Mouse (Mus musculus): Measurements from ENCODE around the gene Wdr89. TPM values are rescaled to one million over a fixed set of nuclear protein-coding genes. Genes with fewer than 3 reads are reported as not detected.

The Wdr89 gene
- polyA plus RNA-seq, 1 experiment: 18.2 TPM

GRCm38 (mm10) chr12:75649706-75650093, 19.6 kb downstream of the Wdr89 start:
- Histone ChIP-seq H3K4me3 (ENCODE audit: insufficient read depth, low read depth, low read length) (no peak overlapping the region), H3K4me1 (ENCODE audit: control insufficient read depth, insufficient read depth, insufficient read length, low read length) (no peaks in the 10 kb centered on the region), H3K27ac (replicated peaks; ENCODE audit: low read depth, low read length) (no peak overlapping the region)

GRCm38 (mm10) chr12:75649058-75649705, 20.2 kb downstream of the Wdr89 start:
- Histone ChIP-seq H3K27ac (replicated peaks; ENCODE audit: low read depth, low read length) (no peak overlapping the region), H3K4me1 (ENCODE audit: control insufficient read depth, insufficient read depth, insufficient read length, low read length) (no peaks in the 10 kb centered on the region), H3K4me3 (ENCODE audit: insufficient read depth, low read depth, low read length) (no peak overlapping the region)

- Histone ChIP-seq H3K4me3 (ENCODE audit: insufficient read depth, low read depth, low read length) (no peak overlapping the region), H3K4me1 (ENCODE audit: control insufficient read depth, insufficient read depth, insufficient read length, low read length) (no peaks in the 10 kb centered on the region), H3K27ac (replicated peaks; ENCODE audit: low read depth, low read length) (no peak overlapping the region)
Measured at GRCm38 (mm10) chr12:75648281-75648680, 21.1 kb downstream of the Wdr89 start.

- Histone ChIP-seq H3K4me3 (ENCODE audit: insufficient read depth, low read depth, low read length) (no peak overlapping the region), H3K4me1 (ENCODE audit: control insufficient read depth, insufficient read depth, insufficient read length, low read length) (no peaks in the 10 kb centered on the region), H3K27ac (replicated peaks; ENCODE audit: low read depth, low read length) (no peak overlapping the region)
Measured at GRCm38 (mm10) chr12:75647663-75648062, 21.7 kb downstream of the Wdr89 start.

- Histone ChIP-seq H3K4me3 (ENCODE audit: insufficient read depth, low read depth, low read length) (no peak overlapping the region), H3K4me1 (ENCODE audit: control insufficient read depth, insufficient read depth, insufficient read length, low read length) (no peaks in the 10 kb centered on the region)
Measured at GRCm38 (mm10) chr12:75645780-75646179, 23.6 kb downstream of the Wdr89 start.

GRCm38 (mm10) chr12:75641726-75642125, 27.6 kb downstream of the Wdr89 start:
- no peak overlapping the region for H3K4me3 ChIP-seq (ENCODE audit: insufficient read depth, low read depth, low read length)
- no peak overlapping the region for H3K27ac ChIP-seq (replicated peaks; ENCODE audit: low read depth, low read length)
- H3K4me1 ChIP-seq (ENCODE audit: control insufficient read depth, insufficient read depth, insufficient read length, low read length): peaks cover 4% of the 10 kb centered on the region; the same call in 1 of the 2 replicates

More at GRCm38 (mm10) chr12:75645780-75646179, 23.6 kb downstream of the Wdr89 start:
- no peak overlapping the region for H3K27ac ChIP-seq (replicated peaks; ENCODE audit: low read depth, low read length)

GRCm38 (mm10) chr12:75638345-75638744, 31.0 kb downstream of the Wdr89 start:
- peaks cover 4% of the 10 kb centered on the region for H3K4me1 ChIP-seq (ENCODE audit: control insufficient read depth, insufficient read depth, insufficient read length, low read length)
- H3K4me3 ChIP-seq (ENCODE audit: insufficient read depth, low read depth, low read length): no peak overlapping the region
- no peak overlapping the region for H3K27ac ChIP-seq (replicated peaks; ENCODE audit: low read depth, low read length)

GRCm38 (mm10) chr12:75637103-75637502, 32.2 kb downstream of the Wdr89 start:
- H3K27ac ChIP-seq (replicated peaks; ENCODE audit: low read depth, low read length): no peak overlapping the region
- H3K4me3 ChIP-seq (ENCODE audit: insufficient read depth, low read depth, low read length): no peak overlapping the region
- H3K4me1 ChIP-seq (ENCODE audit: control insufficient read depth, insufficient read depth, insufficient read length, low read length): peaks cover 4% of the 10 kb centered on the region

GRCm38 (mm10) chr12:75635771-75636430, 33.4 kb downstream of the Wdr89 start:
- H3K4me1 ChIP-seq (ENCODE audit: control insufficient read depth, insufficient read depth, insufficient read length, low read length): peaks cover 4% of the 10 kb centered on the region

GRCm38 (mm10) chr12:75629618-75630017, 39.7 kb downstream of the Wdr89 start:
- Histone ChIP-seq H3K4me3 (ENCODE audit: insufficient read depth, low read depth, low read length) (no peak overlapping the region), H3K4me1 (ENCODE audit: control insufficient read depth, insufficient read depth, insufficient read length, low read length) (no peaks in the 10 kb centered on the region; the same call in 1 of the 2 replicates), H3K27ac (replicated peaks; ENCODE audit: low read depth, low read length) (no peak overlapping the region)

More at GRCm38 (mm10) chr12:75635771-75636430, 33.4 kb downstream of the Wdr89 start:
- H3K4me3 ChIP-seq (ENCODE audit: insufficient read depth, low read depth, low read length): no peak overlapping the region
- H3K27ac ChIP-seq (replicated peaks; ENCODE audit: low read depth, low read length): no peak overlapping the region

- Histone ChIP-seq H3K4me3 (ENCODE audit: insufficient read depth, low read depth, low read length) (no peak overlapping the region), H3K27ac (replicated peaks; ENCODE audit: low read depth, low read length) (no peak overlapping the region), H3K4me1 (ENCODE audit: control insufficient read depth, insufficient read depth, insufficient read length, low read length) (no peaks in the 10 kb centered on the region)
Measured at GRCm38 (mm10) chr12:75623292-75623691, 46.0 kb downstream of the Wdr89 start.

- Histone ChIP-seq H3K27ac (replicated peaks; ENCODE audit: low read depth, low read length) (no peak overlapping the region), H3K4me1 (ENCODE audit: control insufficient read depth, insufficient read depth, insufficient read length, low read length) (no peaks in the 10 kb centered on the region), H3K4me3 (ENCODE audit: insufficient read depth, low read depth, low read length) (no peak overlapping the region)
Measured at GRCm38 (mm10) chr12:75622835-75623234, 46.5 kb downstream of the Wdr89 start.

GRCm38 (mm10) chr12:75616841-75617240, 52.5 kb downstream of the Wdr89 start:
- no peak overlapping the region for H3K27ac ChIP-seq (replicated peaks; ENCODE audit: low read depth, low read length)
- H3K4me3 ChIP-seq (ENCODE audit: insufficient read depth, low read depth, low read length): no peak overlapping the region
- H3K4me1 ChIP-seq (ENCODE audit: control insufficient read depth, insufficient read depth, insufficient read length, low read length): peaks cover 4% of the 10 kb centered on the region; the same call in 1 of the 2 replicates

- Histone ChIP-seq H3K4me1 (ENCODE audit: control insufficient read depth, insufficient read depth, insufficient read length, low read length) (peaks cover 4% of the 10 kb centered on the region; the same call in 1 of the 2 replicates), H3K4me3 (ENCODE audit: insufficient read depth, low read depth, low read length) (peak overlapping the region; percentile 46), H3K27ac (replicated peaks; ENCODE audit: low read depth, low read length) (no peak overlapping the region)
Measured at GRCm38 (mm10) chr12:75616158-75616791, 53.1 kb downstream of the Wdr89 start.

GRCm38 (mm10) chr12:75615556-75615955, 53.8 kb downstream of the Wdr89 start:
- Histone ChIP-seq H3K4me1 (ENCODE audit: control insufficient read depth, insufficient read depth, insufficient read length, low read length) (peaks cover 4% of the 10 kb centered on the region; the same call in 1 of the 2 replicates), H3K4me3 (ENCODE audit: insufficient read depth, low read depth, low read length) (no peak overlapping the region), H3K27ac (replicated peaks; ENCODE audit: low read depth, low read length) (no peak overlapping the region)
